Mouse (Mus musculus) Patski (cell line): ENCODE results near the gene Arntl2. TPM values are rescaled to one million over a fixed set of nuclear protein-coding genes. Genes with fewer than 3 reads are reported as not detected.
"Not testable (repeated sequence)": the region's sequence is repeated elsewhere in the genome, so short reads cannot be mapped to it uniquely, and the experiment has no call there.

ENCODE experiments used
- ATAC-seq: fragments of 100-300 bp; one replicate; pipeline ENCODE4 v1.8.0; 2021
- CTCF ChIA-PET: fragments of 350-600 bp; sonication (Branson Sonifier 250); formaldehyde crosslinking; loops from one replicate; lab custom pipeline; 2022; ENCODE audit warnings: inconsistent platforms; lab: Charles Lee
- POLR2A ChIA-PET: fragments of 350-600 bp; sonication (Branson Sonifier 250); formaldehyde crosslinking; loops from one replicate; lab custom pipeline; 2022; ENCODE audit warnings: antibody characterized with exemption, inconsistent platforms; lab: Charles Lee
- DNase-seq: peaks from one replicate; pipeline ENCODE4 v3.0.0-alpha.2; 2011; ENCODE audit warnings: low read depth, low spot score
- H3K27me3 ChIP-seq: fragments of 371-371 bp; one replicate; pipeline ENCODE4 v1.5.1; 2021
- CTCF ChIP-seq: fragments of 100-300 bp; IDR thresholded peaks from one replicate; pipeline ENCODE4 v1.5.1; 2021
- in situ Hi-C: fragments of 300-500 bp; cut with MboI; formaldehyde crosslinking; loops from 3 replicates; pipeline ENCODE4 v1.11.1; 2018; ENCODE audit warnings: low pct_unique_long_range_greater_than_20kb, mixed read lengths
- polyA plus RNA-seq: library from polyadenylated mRNA; unstranded; gene quantifications from one replicate; pipeline ENCODE4 v1.2.3, GENCODE M21; 2021

Arntl2 gene
- polyA plus RNA-seq, 1 experiment from 2014 or later, result 8.1 TPM

DNA sequence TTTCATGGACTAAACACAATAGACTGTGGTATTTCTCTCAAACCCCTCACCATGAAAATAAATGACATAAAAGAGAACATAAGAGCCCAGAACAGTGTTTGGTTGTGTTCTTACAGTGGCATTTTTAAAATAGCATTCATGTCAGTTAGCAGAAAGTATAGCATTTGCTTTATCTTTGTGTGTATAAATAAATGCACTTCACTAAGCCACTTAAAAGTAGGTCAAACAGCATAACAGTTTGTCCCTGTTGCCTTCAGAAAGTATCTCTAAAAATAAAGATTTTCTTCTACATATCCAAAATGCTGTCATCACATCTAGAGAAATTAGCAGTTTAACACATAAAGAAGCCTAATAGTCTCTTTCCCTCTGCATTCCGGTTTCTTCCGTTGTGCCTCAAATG lies 61.5 kb downstream of the Arntl2 start:
- H3K27me3 ChIP-seq, result no peaks in the 10 kb centered on the region
- TF ChIP-seq CTCF, result no peak
- ATAC-seq (no peak), DNase-seq (no peak)
- in situ Hi-C loops, result no loop called here
- ChIA-PET CTCF (no interaction called here), POLR2A (no interaction called here)

DNA sequence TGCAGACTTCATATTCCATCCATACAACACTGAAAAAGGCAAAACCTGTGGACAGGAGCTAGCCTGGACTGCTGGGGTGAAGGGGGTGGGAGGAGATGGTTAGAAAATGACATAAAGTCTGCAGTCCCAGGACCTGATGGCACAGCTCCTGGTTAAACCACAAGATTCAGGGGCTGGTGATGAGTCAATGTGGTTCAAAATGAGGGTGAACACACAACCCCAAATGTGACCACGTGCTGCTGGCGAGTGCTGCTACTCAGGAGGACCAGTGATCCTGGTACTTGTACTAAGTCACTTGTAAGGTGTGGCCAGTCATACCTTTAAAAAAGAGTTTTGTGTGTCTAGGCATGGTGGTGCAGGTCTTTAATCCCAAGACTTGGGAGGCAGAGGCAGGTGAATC lies 67.3 kb downstream of the Arntl2 start:
- ChIA-PET CTCF (interaction anchor here (1.6 kb wide), 1 partner anchor 12 kb away, joined by 5 read pairs; no protein-coding TSS in a partner anchor), POLR2A (no interaction called here)
- TF ChIP-seq CTCF, result no peak
- in situ Hi-C loops, result no loop called here
- no peak for ATAC-seq
- DNase-seq, result no peak
- H3K27me3 ChIP-seq, result no peaks in the 10 kb centered on the region

DNA sequence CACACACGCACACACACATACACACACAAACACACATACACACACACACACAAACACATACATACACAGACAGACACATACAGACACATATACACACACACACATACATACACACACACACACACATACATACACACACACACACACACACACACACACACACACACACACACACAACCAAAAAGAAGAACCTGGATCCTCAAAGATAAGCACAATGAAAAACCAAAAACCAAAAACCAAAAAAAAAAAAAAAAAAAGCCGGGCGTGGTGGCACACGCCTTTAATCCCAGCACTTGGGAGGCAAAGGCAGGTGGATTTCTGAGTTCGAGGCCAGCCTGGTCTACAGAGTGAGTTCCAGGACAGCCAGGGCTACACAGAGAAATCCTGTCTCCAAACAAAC lies 68.5 kb downstream of the Arntl2 start:
- POLR2A ChIA-PET, in situ Hi-C loops, DNase-seq, H3K27me3 ChIP-seq, ATAC-seq: not testable (repeated sequence)
- CTCF ChIA-PET, result interaction anchor here (1.1 to 1.6 kb wide), 3 partner anchors 10 to 103 kb away, joined by 3 to 5 read pairs (median 3); no protein-coding TSS in a partner anchor

DNA sequence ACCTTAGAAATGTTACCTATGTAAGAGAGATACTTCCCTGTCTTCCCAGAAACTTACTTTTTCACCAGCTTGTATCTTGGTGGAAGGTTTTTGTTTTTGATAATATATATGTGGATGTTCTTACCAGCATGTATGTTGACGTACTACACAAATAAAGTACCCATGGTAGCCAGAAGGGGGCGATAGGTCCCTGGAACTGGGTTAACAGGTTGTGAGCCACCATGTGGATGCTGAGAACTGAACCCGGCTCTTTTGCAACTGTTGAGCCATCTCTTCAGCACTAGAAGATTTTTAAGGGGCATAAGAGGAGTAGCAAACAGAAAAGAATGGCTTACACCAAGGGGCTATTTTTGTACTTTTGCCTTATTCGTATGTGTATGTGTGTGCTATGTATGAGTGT lies 69.8 kb downstream of the Arntl2 start:
- ChIA-PET POLR2A (no interaction called here), CTCF (interaction anchor here (0.8 to 1.5 kb wide), 3 partner anchors 21 to 102 kb away, joined by 3 read pairs; no protein-coding TSS in a partner anchor)
- DNase-seq (no peak), ATAC-seq (no peak)
- H3K27me3 ChIP-seq, result no peaks in the 10 kb centered on the region
- in situ Hi-C loops, result no loop called here
- TF ChIP-seq CTCF, result peak; percentile 73

DNA sequence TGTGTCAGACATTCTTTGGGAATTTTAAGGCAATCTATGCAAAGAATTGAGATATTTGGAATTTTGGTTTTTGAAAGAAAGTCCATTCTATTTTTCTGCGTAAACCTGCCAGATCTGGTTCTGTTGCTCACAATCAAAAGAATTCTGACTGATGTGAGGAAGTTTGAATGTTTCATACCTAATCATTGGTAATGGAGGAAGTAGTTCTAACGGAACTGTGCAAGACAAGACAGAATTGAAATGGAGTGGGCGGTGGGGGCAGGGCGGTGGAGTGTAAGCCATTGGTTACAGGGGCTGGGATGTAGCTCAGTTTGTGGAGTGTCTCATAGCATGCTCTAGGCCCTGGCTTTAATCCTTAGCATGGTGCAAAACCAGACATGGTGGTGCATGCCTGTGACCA lies 76.1 kb downstream of the Arntl2 start:
- no peak for TF ChIP-seq CTCF
- ChIA-PET POLR2A (no interaction called here), CTCF (interaction anchor here (1.5 to 1.9 kb wide), 3 partner anchors 26 to 107 kb away, joined by 3 to 4 read pairs (median 3); no protein-coding TSS in a partner anchor)
- no peak for ATAC-seq
- DNase-seq, result no peak
- in situ Hi-C loops, result loop anchor here (5.0 kb wide), 1 partner anchor 35 kb away; no protein-coding TSS in a partner anchor
- no peaks in the 10 kb centered on the region for H3K27me3 ChIP-seq

DNA sequence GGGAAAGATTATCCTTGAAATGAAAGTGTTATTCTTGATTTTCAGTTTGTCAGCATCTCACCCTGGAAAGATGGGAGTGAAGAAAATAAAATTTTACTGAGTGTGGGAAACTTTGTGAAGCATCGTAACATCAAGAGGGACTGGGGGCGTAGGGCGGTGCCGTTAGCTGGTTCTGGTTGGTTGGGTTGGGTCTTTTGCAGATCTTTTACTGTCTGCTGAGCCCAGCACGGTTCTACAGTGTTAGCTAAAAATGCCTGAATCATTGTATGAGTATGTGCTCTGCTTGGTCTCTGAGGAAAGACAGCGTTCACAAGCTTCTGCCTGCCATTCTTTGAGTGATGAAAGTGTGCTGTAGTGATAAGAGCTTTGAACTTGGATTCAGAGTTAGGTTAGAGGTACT lies 78.6 kb downstream of the Arntl2 start:
- in situ Hi-C loops, result loop anchor here (5.0 kb wide), 1 partner anchor 37 kb away; no protein-coding TSS in a partner anchor
- no peak for ATAC-seq
- ChIA-PET POLR2A (interaction anchor here (1.2 kb wide), 1 partner anchor 14 kb away, joined by 3 read pairs; the partner anchor contains the start of gene Ppfibp1), CTCF (interaction anchor here (0.9 to 2.8 kb wide), 6 partner anchors 11 to 120 kb away, joined by 3 to 7 read pairs (median 4); no protein-coding TSS in a partner anchor)
- no peak for TF ChIP-seq CTCF
- DNase-seq, result no peak
- no peaks in the 10 kb centered on the region for H3K27me3 ChIP-seq

DNA sequence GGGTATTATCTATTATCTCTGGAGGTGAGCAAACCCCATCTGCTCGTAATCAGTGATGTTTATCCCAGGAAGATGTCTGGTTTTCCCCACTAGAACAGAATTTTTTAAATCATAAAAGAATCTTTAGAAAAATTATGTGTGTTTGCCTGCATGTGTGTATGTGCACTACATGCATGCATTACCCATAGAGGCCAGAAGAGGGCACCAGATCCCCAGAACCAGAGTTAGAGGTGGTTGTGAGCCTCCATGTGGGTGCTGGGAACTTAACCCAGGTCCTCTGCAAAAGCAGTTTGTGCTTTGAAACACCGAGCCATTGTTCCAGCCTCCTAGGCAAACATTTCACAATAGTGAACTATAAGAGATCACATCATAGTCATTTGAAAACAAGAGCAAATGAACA lies 81.0 kb downstream of the Arntl2 start:
- POLR2A ChIA-PET, result no interaction called here
- CTCF ChIA-PET, result no interaction called here
- no peak for DNase-seq
- peak; percentile 55 for TF ChIP-seq CTCF
- in situ Hi-C loops, result no loop called here
- no peak for ATAC-seq
- no peaks in the 10 kb centered on the region for H3K27me3 ChIP-seq

DNA sequence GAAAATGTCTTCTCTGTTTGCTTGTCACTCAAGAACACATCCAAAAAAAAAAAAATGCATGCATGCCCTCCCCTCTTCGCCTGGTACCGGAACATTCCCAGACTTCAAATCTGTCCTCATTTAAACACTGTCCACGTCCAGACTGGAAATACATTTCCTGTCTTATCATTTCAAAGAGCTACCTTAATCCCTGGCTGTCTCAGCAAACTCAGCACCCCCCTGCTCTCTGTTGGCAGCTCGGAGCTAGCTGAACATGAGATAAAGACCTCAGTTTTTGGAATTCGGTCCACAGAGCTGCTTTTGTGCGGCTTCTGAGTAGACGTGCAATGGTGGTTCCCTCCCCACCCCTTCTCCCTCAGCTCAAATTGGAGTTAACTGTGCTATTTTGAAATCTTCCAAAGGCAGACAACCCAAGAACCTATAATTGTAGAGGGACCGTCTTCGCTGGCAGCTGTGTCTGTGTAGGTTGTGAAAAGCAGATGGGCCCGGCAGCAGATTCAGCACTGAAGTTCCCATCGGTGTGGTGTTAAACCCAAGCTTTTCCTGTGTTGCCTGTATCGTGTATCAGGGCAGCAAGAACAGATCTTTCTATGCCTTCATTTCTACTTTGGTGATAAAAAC lies 81.7 kb downstream of the Arntl2 start:
- CTCF ChIA-PET, result interaction anchor here (1.0 kb wide), 1 partner anchor 10 kb away, joined by 3 read pairs; the partner anchor contains the start of gene Ppfibp1
- H3K27me3 ChIP-seq, result no peaks in the 10 kb centered on the region
- TF ChIP-seq CTCF, result no peak
- POLR2A ChIA-PET, result no interaction called here
- ATAC-seq (no peak), DNase-seq (no peak)
- in situ Hi-C loops, result no loop called here

DNA sequence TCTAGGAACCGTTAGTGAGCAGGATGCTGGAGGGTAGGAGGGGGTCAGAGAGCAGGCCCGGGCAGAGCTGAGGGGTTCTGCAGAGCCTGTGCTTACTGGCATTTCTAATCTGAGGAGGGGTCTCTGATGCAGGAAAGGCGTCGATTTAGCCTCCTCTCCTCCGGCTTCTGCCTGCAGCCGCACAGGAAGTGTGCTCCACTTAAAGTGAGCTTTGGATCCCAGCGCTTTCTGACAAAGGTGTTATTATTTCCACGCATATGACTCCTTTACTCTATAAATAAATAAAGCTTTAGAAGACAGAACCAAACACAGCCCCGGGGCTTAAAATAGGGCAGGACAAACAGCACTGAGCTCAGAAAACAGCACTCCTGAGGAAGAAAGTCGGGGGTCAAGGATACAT lies 83.1 kb downstream of the Arntl2 start:
- TF ChIP-seq CTCF, result no peak
- ChIA-PET CTCF (interaction anchor here (1.3 to 2.0 kb wide), 2 partner anchors 33 to 46 kb away, joined by 4 to 7 read pairs; no protein-coding TSS in a partner anchor), POLR2A (interaction anchor here (1.5 kb wide), 1 partner anchor 9 kb away, joined by 4 read pairs; the partner anchor contains the start of gene Ppfibp1)
- no peak for ATAC-seq
- in situ Hi-C loops, result no loop called here
- DNase-seq, result no peak
- no peaks in the 10 kb centered on the region for H3K27me3 ChIP-seq

DNA sequence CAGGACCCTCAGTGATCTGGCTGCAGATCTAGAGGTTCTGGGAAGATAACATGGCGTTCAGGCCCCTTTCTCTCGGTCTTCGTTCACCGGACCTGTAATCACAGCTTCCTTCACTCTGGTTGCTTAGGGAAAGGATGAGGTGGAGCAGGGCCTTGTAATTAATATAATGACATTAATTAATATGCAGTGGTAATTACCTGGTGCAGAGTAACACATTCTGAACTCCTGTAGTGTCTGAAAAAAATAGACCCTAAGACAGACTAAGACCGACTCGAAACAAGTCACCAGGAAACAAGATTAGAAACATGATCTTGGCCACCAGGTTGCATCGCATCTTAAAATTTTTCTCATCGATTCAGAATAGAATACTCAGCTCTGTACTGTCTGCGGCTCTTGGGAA lies 84.0 kb downstream of the Arntl2 start:
- no peak for DNase-seq
- no peak for ATAC-seq
- ChIA-PET CTCF (interaction anchor here (1.3 to 2.0 kb wide), 2 partner anchors 34 to 47 kb away, joined by 4 to 7 read pairs; no protein-coding TSS in a partner anchor), POLR2A (interaction anchor here (1.5 kb wide), 1 partner anchor 8 kb away, joined by 4 read pairs; the partner anchor contains the start of gene Ppfibp1)
- H3K27me3 ChIP-seq, result no peaks in the 10 kb centered on the region
- in situ Hi-C loops, result loop anchor here (5.0 kb wide), 2 partner anchors 72 to 97 kb away; partner anchors contain the start of gene 1700034J05Rik
- TF ChIP-seq CTCF, result no peak
